Mouse (Mus musculus) lung, adult 18-20 months (tissue): ENCODE measurements at regions not wholly inside any gene's neighbourhood (a gene's known extent, or its start where the extent isn't known, plus 50 kb on each side); places are given as distances from the start of the nearest gene placed in this dataset.
"Not testable (repeated sequence)": the region's sequence is repeated elsewhere in the genome, so short reads cannot be mapped to it uniquely, and the experiment has no call there.

Source experiments
- DNase-seq, 2 experiments: peaks; one replicate each; pipeline ENCODE4 v3.0.0; 2022; ENCODE audit warnings: mixed read lengths in 2 of 2

- DNase-seq, result no peak
Observed at GRCm38 (mm10) chr13:52279970-52280348, 251.1 kb downstream of the Diras2 start.

- no peak for DNase-seq
Observed at GRCm38 (mm10) chr13:52281271-52281670, 249.8 kb downstream of the Diras2 start.

DNA sequence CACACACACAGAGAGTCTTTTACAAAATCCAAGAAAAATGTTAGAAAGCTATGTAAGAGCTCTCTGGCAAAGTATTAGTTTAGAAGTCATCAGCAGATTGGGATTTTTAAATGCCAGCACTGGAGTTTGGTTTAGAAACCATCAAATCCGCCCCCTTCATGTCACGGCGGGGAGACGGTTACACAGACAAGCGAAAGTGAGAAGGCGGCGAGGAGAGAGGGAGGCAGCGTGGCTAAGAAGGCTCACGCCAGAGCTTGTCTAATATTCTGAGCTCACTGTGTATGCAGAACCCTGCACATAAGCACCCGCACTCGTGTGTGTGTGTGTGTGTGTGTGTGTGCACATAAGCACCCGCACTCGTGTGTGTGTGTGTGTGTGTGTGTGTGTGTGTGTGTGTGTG, 248.6 kb downstream of the Diras2 start:
- no peak for DNase-seq

- peak; percentile 15 to 24 for DNase-seq
Observed at GRCm38 (mm10) chr13:52283456-52283855, 247.6 kb downstream of the Diras2 start.

DNA sequence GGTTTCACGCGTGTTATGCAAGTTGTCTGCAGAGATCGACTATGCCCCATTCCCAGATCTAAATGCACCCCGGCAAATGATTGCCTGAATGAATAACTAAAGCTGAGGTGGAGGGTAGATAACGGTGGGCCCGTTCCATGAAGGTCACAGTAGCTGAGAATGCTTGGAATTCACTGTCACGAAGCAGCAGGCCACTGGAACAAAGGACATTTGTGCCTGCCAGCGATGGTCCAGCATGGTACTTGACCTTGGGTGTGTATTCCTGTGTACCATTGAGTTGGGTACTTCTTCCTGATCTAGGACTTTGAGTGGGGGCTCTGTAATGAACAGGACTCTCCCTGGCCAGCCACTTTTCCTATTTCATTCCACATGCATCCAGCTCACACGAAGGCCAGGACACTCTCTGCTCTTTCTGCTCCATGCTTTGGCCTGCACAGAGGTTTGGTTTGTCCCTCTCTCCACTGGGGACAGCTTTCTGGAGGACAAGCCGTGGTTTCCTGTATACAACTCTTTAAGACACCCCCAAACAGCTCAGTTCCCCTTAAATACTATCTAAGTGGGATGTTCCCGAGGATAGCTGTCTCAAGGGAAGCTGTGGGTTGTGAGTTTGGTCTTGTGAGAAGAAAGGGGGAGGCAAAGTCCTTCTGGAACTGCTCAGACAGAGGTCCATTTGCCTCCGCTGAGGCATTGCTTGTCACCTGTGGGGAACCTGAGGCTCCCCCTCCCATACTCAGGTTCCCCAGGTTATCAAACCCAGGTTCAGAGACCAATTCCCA, 246.9 kb downstream of the Diras2 start:
- DNase-seq, result no peak

DNA sequence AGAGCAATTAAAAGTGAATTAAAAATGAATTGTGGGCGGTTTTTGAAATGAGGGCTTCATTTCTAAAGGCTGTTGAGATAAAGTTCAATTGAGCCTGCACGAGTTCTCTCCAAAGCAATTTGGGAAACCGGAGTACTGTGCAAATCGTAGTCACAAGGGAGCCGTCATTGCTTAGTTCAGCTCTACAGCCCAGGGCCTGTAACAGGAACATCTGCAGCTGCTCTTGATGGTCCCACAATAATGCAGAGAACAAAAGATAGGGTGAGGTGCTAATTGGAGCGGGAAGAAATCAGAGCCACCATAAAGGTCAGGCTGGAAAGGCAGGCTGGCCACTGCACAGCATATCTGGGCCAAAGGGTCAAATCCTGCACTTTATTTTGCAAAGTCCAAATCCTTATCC, 242.7 kb downstream of the Diras2 start:
- DNase-seq, result no peak

GRCm38 (mm10) chr13:52295847-52296246, 235.2 kb downstream of the Diras2 start:
- DNase-seq, result no peak

DNA sequence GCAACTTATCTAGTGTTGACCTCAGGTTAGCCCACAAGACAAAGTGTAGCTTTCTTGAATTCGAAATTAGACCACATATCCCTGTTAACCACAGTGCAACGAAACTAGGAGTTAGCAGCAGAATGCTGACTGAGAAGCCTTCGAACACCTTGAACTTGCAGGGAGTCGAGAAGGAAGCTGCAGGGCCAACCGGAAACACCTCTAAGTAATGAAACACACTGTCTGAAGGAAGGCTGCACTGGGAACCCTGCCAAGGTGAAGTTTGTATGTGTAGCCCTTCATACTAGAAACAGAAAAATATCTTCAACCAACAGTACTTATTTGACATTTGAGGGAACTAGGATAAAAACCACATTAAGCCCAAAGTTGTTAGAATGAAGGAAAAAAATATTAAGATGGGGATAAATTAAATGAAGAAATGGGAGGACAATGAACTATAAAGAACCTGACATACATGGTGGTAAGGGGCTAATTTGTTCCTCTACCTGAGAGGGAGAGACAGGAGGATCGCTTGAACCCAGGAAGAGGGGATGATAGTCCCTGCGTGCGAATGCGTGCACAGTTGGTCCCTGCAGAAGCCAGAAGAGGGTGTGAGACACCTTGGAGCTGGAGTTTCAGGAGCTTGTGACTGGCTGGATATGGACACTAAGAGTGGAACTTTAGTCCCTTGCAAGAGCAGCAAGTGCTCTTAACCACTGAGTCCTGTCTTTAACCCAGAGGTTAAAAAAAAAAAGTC, 234.4 kb downstream of the Diras2 start:
- DNase-seq, result no peak

DNA sequence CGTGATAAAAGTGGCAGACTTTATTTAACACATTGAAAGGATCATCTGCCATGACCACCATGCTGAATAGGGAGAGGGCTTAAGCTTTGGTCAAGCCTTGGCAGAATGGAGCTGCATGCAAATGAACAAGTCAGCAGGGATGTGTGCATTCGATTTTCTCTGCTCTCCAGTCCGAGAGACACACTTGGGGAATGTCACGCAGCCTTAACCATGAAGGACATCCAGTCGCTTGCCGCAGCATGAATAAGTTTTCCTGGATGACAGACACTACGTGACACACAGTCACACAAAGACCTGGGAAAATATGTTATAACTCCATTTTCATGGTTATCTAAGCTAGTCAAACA, 233.8 kb downstream of the Diras2 start:
- no peak for DNase-seq

DNA sequence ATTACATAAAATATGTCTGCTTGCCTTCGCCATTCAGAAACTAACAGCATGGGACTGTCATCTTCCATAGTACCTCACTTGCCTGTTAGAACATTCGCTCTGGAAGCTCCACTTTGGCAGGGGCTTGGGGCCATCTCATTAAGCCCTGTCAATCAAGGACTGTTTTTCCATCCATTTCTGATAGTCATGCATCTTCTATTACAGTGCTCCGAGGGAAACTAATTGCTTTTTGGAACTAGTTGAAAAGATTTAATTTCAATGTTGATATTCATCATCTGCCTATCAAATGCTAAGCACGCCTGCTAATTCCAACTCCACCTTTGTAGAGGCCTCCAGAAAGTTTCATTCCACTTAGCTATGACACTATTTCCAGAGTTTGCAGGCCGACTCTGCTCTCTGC, 232.7 kb downstream of the Diras2 start:
- no peak for DNase-seq

- not testable (repeated sequence) for DNase-seq
Observed at GRCm38 (mm10) chr13:52305328-52305727, 225.8 kb downstream of the Diras2 start.

DNA sequence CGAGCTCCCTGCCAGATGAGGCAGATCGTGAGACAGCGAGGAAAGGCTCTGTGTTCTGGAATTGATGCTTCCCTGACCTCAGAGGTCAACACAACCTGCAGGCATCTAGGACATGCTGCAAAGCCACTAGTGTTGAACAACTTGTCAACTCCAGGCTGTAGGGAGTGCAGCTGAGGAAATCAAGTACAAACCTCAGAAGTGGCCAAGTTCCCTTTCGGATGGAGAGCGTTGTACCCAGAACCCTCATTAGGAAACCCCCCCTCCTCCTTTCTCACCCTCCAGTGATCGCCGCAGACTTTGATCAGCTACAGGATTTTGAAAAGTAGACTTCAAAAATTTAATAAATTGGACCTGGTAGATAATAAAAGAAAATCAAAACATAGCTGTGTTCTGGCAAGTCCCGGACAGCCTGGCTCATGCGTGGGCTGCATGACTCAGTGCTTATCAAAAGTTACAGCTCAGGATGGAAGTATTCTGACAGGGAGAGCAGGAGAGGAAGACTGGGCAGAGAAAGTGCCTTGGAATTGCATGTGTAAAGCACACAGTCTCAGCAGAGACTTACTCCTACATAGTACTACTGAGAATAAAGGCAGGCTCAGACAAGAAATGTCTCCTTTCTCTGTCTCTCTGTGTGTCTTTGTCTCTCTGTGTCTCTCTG, 224.2 kb downstream of the Diras2 start:
- peak in 1 of 2 experiments; percentile 2 for DNase-seq

GRCm38 (mm10) chr13:52310954-52311353, 220.1 kb downstream of the Diras2 start:
- no peak for DNase-seq

DNA sequence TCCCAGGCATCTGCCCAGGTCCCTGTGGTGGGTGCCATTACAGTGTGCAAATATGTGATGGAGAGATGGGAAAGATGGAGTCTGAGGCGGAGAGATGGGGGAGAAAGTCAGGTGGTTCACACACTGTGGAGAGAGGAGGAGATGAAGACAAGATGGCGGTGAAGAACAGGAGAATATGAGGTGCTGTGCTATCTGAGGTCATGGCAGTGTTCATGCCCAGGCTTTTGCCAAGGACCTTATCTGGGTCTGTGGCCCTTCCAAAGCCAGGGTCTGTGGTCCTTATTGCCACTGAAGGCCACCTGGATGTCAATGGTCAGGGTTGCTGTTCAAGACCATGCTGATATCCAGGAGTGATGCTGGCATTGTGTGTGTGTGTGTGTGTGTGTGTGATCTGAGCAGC, 212.8 kb downstream of the Diras2 start:
- DNase-seq, result no peak

- DNase-seq, result peak in 1 of 2 experiments; percentile 19
Observed at GRCm38 (mm10) chr13:52323691-52324090, 207.4 kb downstream of the Diras2 start.

GRCm38 (mm10) chr13:52324378-52324777, 206.7 kb downstream of the Diras2 start:
- not testable (repeated sequence) for DNase-seq

DNA sequence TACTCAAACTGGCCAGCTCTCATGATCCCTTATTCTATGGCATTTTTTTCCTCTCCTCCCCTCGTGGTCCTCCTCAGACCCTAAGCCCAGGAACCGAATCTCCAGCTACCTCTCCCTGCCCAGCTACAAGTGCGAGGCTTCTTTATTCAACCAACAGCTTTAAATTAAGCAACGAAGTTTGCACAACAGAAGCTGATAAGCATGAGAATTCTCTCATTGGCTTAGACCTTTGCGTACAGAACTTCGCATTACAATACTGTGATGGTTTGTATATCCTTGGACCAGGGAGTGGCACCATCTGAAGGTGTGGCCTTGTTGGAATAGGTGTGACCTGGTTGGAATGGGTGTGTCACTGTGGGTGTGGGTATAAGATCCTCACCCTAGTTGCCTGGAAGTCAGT, 205.4 kb downstream of the Diras2 start:
- not testable (repeated sequence) for DNase-seq

GRCm38 (mm10) chr13:52327734-52328133, 203.3 kb downstream of the Diras2 start:
- no peak for DNase-seq

DNA sequence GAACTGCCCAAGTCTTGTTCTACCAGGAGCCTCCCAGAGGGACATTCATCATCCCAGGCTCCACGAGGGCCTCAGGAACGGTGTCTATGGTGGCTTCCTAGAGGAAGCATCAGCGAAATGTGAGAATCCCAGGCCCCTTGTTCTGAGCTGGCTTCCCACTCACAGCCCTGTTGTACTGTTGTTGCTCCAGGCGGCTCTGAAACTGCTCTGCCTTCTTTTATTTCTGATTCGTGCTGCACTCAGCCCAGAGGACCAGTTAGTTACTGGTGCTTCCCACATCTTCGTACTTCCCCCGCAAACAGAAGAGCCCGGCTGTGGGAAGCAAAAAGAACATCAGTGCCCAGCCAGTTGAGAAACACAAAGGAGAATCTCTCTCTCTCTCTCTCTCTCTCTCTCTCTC, 202.3 kb downstream of the Diras2 start:
- DNase-seq, result no peak

GRCm38 (mm10) chr13:52331068-52331467, 200.0 kb downstream of the Diras2 start:
- DNase-seq, result no peak

DNA sequence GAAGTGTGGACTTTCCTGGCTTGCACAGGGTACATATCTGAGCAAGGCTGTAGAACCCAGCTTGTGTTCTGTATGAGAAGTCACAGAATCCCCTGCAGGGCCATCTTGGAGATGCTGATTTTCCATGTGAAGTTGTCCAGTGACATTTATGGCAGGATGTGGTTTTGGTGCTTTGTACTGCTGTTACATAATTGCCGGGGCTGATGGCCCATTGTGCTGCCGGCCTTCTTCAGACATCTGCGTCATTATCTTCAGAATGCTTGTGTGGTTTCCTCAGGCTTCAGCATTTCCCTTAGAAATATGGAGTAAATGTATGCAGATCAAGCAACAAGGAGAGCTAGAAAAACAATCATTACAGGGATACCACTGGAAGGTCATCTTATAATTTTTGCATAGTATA, 196.1 kb downstream of the Diras2 start:
- no peak for DNase-seq

DNA sequence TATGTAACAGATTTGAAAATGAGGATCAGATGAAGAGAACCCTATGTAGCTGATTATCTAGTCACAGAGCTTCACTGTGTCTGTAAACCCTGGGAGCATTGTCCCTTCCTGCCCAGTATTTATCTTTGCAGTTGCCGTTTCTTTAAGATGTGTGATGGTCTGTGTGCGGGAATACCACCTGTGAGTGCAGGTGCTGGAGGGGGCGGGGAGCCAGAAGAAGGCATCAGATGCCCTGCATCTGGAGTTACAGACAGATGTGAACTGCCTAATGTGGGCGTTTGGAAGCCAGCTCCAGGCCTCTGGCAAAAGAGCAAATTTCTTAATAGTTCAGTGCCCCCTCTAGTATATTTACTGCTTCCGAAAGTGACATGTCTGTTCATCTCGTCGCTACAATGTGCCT, 193.1 kb downstream of the Diras2 start:
- DNase-seq, result no peak

DNA sequence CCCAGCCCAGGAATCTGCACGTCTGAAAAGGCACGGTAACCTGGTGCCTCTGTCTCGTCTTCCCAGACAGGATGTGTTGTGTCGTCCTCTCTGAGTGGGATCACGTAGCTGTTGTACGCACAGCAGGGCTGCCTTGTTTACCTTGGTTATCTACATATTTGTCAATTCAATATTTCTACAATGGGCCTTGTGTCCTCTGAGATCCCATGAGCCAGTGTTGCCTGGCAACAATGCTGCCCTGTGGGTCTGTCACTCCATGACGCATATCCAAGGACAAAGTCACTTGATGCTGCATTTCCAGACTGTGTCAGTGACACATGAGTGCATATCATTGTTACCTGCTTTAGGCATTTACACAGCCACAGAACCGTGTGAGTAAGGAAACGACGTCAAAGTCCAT, 191.9 kb downstream of the Diras2 start:
- DNase-seq, result peak in 1 of 2 experiments; percentile 2

- DNase-seq, result no peak
Observed at GRCm38 (mm10) chr13:52341981-52342380, 189.1 kb downstream of the Diras2 start.
